Mouse (Mus musculus) monocyte, adult 5-6 weeks (primary cell): ENCODE data around the gene Apol7e. TPM values are rescaled to one million over a fixed set of nuclear protein-coding genes. Genes with fewer than 3 reads are reported as not detected.
A peak's percentile ranks its signal among the peaks of the same experiment; 100 is the strongest.
"Not testable (repeated sequence)": the region's sequence is repeated elsewhere in the genome, so short reads cannot be mapped to it uniquely, and the experiment has no call there.

Experiments
- ATAC-seq: fragments of 153-309, 156-312 bp; replicated peaks from 2 replicates; pipeline ENCODE4 v1.8.0; 2017; ENCODE audit warnings: mild to moderate bottlenecking; ENCODE audit not compliant: low TSS enrichment, insufficient number of reproducible peaks, severe bottlenecking, poor library complexity, low FRiP score
- total RNA-seq: library from RNA; stranded (forward); fragments of 200-1000, 200-491, 200-594 nt; gene quantifications from 3 replicates; pipeline ENCODE4 v1.2.3, GENCODE M21; 2017

The Apol7e gene
- total RNA-seq, 1 experiment from 2014 or later = 11.0 TPM

- ATAC-seq = peak; percentile 77
These were observed 34.7 kb downstream of the Apol7e start for GRCm38 (mm10) chr15:77733380-77733779.

GRCm38 (mm10) chr15:77733903-77734302 lies 35.2 kb downstream of the Apol7e start:
- ATAC-seq = not testable (repeated sequence)

- no peak for ATAC-seq
These were observed 42.0 kb downstream of the Apol7e start for GRCm38 (mm10) chr15:77740511-77741297.

- ATAC-seq = not testable (repeated sequence)
These were observed 42.9 kb downstream of the Apol7e start for GRCm38 (mm10) chr15:77741556-77741955.

- ATAC-seq = no peak
These were observed 46.0 kb downstream of the Apol7e start for GRCm38 (mm10) chr15:77744632-77745031.

- ATAC-seq = no peak
These were observed 46.4 kb downstream of the Apol7e start for GRCm38 (mm10) chr15:77745081-77745480.

GRCm38 (mm10) chr15:77746326-77746725 lies 47.7 kb downstream of the Apol7e start:
- no peak for ATAC-seq

GRCm38 (mm10) chr15:77748414-77748813 lies 49.8 kb downstream of the Apol7e start:
- no peak for ATAC-seq

- ATAC-seq = no peak
These were observed 51.1 kb downstream of the Apol7e start for GRCm38 (mm10) chr15:77749717-77750116.

GRCm38 (mm10) chr15:77750461-77750860 lies 51.8 kb downstream of the Apol7e start:
- peak; percentile 37; the same call in 1 of the 2 replicates for ATAC-seq

- no peak for ATAC-seq
These were observed 53.8 kb downstream of the Apol7e start for GRCm38 (mm10) chr15:77752443-77752842.

- no peak for ATAC-seq
These were observed 56.5 kb downstream of the Apol7e start for GRCm38 (mm10) chr15:77755132-77755531.

GRCm38 (mm10) chr15:77756081-77756480 lies 57.4 kb downstream of the Apol7e start:
- ATAC-seq = no peak

- ATAC-seq = peak; percentile 70
These were observed 58.2 kb downstream of the Apol7e start, which contains the start of gene Apol8 for GRCm38 (mm10) chr15:77756848-77757247. TSS of gene Apol8 (minus strand) at chr15:77757003.

- no peak for ATAC-seq
These were observed 59.0 kb downstream of the Apol7e start for GRCm38 (mm10) chr15:77757586-77758226.

GRCm38 (mm10) chr15:77760037-77760436 lies 61.4 kb downstream of the Apol7e start:
- no peak for ATAC-seq

GRCm38 (mm10) chr15:77761083-77761482 lies 62.4 kb downstream of the Apol7e start:
- ATAC-seq = no peak

- no peak for ATAC-seq
These were observed 63.1 kb downstream of the Apol7e start for GRCm38 (mm10) chr15:77761561-77762380.

GRCm38 (mm10) chr15:77763050-77763449 lies 64.4 kb downstream of the Apol7e start:
- ATAC-seq = no peak
